Mouse (Mus musculus) adrenal gland, adult 18-20 months (tissue): ENCODE results near the gene Grb2. TPM values are rescaled to one million over a fixed set of nuclear protein-coding genes. Genes with fewer than 3 reads are reported as not detected.
A peak's percentile ranks its signal among the peaks of the same experiment; 100 is the strongest.
"Not testable (repeated sequence)": the region's sequence is repeated elsewhere in the genome, so short reads cannot be mapped to it uniquely, and the experiment has no call there.

Experiments used
- DNase-seq, 2 experiments: peaks; one replicate each; pipeline ENCODE4 v3.0.0; 2021 to 2022; ENCODE audit warnings: low spot score in 2 of 2
- total RNA-seq, 2 experiments: library from RNA; stranded (reverse); gene quantifications; 1 replicate in 1 of 2; 2 replicates in 1 of 2; pipeline ENCODE4 v1.2.3; 2021

The Grb2 gene
- total RNA-seq, 2 experiments from 2014 or later, result 97.2 to 132 TPM

DNA sequence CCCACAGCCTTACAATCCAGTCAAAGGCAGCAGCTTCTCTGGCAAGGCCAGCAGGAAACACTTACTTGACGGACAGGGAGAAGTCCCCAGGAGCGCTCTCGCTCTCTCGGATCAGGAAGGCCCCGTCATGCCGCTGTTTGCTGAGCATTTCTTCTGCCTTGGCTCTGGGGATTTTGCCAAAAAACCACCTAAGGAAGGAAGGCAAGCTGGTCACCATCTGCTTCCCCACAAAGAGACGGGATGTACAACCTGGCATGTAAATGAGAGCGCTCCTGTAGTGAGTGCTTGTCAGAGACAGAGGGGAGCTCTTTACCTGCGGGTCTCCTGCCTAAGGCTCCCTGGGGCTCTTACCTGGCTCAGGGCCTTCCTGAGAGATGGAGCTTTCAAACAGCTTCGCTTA lies 58.7 kb downstream of the Grb2 start:
- no peak for DNase-seq

DNA sequence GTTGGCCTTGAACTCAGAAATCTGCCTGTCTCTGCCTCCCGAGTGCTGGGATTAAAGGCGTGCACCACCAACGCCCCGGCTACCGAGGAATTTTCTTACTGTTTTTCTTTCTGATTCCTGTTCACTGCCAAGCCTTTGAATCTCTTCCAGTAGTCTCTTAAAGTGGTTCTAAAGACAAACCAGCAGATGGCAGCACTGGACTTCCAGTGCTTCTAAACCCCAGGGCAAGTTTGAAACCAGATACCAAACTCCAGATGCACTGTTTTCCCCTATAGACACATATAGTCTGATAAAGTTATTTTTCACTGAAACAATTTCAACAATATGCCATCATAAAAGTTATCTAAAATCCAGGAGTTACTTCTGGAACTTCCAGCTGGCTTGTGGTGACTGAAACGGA lies 60.9 kb downstream of the Grb2 start:
- peak in 1 of 2 experiments; percentile 54 for DNase-seq

DNA sequence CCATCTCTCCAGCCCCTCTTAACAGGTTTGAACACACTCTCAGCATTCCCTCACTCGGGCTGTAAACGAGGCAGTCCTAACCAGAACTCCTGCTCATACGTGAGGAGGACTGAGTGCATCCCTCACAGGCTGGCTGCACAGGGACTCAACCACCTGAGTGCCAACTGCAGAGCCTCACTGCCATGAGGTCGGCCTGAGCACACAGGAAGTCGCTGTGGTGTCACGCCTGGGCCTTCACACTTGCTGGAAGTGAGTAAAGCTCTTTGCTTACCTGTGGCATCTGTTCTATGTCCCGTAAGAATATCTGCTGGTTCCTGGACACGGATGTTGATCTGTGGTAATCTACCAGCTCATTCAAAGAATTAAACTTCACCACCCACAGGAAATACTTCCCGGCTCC lies 62.0 kb downstream of the Grb2 start:
- DNase-seq, result no peak

DNA sequence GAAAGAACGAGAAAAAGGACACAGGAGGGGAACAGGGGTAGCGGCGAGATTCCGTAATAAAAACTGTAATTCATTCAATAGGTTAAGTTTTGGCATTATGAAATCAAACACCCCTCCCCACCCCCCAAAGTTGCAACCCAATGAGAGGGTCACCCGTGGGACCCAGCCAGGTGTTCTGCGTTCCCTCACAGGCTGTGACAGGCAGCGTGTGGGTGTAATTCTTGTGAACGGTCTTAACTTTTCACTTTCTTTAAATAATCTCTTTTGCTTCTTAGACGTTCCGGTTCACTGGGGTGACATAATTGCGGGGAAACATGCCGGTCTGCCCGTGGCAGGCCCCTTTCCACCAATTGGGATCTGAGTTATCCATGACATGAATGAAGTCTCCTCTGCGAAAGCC lies 62.9 kb downstream of the Grb2 start:
- DNase-seq, result not testable (repeated sequence)

DNA sequence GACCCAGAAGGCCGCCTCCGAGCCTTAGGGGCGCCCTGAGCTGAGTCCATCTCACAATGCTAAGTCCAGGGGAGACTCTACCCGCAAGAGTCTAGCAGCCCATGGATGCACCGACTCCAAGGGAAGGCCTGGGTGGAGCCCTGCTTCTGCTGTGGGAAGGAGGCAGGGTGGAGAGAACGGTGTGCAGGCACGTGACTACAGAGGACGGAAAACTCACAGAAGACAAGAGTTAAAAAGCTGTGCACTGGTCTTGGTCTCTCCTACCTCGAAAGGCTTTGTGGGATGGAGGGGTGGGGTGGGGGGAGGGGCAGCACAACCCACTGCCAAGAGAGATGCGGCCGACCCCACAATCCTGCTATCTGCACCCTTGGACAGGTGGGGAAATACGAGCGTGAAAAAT lies 64.1 kb downstream of the Grb2 start:
- no peak for DNase-seq

DNA sequence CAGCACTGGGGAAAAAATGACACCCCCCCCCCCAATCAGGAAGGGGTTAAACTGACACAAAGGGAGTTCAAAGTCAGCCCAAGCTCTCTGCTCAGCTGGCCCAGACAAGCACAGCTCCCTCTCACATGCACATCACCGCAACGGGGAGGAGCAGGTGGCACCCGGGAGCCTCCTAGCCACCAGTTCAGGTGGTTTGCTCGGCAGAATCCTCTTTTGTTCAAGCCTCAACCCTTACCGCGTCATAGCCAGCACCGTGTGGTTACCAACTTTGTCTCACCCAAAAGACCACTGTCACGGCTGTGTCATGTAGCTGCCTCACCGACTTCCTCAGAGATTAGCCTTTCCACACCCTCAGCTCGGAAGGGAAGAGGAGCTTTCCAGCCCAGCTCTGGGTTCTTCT lies 65.1 kb downstream of the Grb2 start:
- no peak for DNase-seq

DNA sequence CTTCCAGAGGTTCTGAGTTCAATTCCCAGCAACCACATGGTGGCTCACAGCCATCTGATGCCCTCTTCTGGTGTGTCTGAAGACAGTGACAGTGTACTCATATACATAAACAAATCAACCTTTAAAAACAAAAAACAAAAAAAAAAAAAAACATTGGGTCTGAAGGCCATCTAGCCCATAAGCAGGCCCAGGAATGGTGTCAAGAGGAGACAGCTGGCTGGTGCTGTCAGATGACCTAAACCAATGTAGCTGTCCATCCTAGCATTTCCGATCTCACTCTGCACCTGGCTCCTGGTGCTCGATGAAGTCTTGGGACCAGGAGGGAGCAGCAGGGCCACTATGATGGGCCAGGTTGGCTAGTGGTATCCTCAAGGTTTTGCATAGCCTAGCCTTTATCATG lies 65.7 kb downstream of the Grb2 start:
- DNase-seq, result no peak

DNA sequence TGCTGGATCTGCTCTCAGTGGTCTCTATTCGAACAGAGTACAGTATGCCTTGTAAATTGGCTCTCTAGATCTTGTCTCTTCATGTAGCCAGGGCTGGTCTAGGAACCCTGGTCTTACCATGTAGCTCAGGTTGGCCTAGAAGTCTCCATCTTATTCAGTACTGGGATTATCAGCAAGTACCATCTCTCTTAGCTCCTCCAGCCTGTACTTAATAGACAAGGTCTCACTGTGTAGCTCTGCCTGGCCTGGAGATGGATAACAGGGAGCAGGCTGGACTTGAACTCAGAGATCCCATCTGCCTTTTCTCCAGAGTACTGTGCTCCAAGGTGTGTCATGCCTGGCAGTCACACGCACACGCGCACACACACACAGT lies 66.7 kb downstream of the Grb2 start:
- DNase-seq, result no peak

DNA sequence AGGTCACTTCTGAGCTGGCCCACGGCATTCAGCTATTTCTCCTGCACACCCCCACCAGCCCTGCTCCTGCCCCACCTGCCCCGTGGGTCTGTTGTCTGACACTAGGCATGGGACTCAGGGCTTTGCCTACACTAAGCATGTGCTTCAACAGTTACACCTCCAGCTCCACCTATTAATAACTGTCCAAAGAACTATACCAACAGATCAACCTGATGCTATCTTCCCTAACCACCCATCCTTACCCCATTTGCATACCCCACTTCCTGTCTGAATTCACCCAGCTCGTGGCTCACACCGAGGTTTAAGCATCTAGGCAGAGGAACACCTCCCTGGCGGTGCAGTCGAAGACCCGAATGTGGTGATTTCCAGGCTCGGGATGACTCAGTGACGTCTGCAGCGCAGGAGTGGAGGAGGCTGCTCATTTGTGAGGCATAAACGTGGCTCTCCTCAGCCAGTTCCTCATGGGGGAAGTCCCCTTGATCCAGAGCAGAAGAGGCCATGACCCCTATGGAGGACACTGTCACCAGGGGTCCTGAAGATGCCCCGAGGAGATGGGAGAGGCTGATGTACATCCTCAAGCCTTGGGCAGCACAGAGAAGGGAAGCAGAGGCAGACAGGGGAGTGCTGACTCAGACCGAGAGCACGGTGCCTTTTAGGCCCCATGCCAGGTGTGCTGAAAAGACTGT lies 67.3 kb downstream of the Grb2 start:
- no peak for DNase-seq

DNA sequence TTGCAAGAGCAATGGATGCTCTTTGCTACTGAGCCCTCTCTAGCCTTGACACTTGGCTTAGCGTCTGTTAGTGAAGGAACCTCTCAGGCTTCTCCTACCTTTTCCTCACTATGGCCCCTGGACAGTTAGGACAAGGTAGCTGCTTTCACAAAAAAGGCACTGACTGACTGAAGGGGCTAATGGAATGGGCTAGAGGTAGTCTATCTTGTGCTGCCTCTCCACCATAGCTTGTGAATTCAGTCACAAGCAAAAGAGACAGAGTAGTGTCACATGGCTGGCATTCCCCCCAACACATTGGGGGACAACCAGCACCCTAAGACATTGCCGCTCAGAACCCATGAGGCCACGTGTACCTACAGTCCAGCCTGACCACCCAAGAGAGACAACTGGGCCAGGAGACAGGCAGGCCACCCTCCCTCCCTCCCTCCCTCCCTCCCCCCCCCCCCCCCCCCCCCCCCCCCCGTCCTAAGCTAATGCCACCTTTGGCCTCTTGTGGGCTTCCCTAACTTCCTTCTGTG lies 68.0 kb downstream of the Grb2 start:
- DNase-seq, result no peak

DNA sequence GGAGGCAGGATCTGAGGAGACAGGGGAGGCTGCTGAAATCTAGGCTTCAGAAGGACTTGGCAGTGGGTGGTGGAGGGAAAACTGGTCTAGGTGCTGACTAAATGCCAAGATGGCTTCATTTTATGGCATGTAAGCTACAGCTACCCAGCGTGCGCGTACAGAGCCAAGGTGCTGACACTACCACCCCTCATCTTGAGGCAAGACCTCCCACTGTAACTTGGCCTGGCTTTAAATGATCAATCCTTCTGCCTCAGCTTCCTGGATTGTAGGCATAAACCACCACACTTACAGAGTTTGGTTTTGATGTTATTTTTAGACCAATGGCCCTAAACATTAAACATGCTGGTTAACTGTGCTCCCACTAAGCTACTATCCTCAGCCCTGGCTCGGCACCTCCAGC lies 68.9 kb downstream of the Grb2 start:
- DNase-seq, result no peak

DNA sequence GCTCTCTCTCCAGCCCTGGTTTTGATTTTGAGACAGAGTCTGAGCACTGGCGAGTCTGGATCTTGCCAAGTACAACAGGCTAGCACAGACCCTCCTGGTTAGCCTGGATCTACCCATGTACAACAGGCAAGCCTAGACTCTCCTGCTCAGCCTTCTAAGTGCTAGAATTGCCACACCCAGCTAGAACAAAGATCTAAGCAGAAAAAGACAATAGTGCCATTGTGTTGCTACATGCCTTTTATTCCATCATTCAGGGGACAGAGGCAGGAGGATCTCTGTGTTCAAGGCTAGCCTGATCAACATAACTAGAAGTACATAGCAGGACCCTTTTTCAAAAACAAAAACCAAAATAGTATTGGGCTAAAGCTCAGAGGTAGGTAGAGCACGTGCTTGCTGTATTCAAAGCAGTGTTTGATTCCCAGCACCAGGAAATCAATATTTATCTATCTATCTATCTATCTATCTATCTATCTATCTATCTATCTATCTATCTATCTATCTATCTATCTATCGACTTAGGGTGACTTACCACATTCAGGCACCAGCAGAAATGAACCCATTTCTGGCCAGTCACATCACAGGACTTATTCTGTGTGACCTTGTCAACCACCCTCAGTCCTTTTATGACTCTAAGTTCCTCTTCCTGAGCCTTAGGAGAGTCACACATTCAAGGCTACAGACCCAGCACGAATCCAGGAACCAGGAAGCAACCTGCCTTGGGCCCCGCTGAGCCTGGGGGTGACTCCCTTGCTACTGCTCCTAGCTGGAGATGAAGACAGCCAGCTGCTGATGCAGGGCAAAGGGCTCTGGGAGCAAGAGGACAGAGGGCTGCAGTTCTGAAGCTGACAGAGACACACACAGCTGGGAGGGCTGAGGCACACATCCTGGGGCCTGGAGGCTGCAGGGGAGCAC lies 69.6 kb downstream of the Grb2 start:
- no peak for DNase-seq

DNA sequence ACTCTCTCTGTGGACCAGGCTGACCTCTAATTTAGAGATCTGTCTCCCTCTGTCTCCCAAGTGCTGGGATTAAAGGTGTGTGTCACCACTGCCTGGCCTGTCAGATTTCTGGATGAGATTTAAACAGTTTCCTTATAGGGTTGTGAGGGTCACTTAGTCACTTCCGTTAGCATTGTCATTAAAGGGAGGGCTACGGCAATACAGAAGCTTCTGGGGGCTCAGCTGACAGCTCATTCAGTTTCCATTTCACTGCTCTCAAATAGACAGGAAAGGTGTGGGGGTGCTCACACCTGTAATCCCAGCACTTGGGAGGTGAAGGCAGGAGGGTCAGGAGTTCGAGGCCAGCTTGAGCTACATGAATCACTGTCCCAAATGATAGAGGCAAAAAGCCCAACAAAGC lies 71.4 kb downstream of the Grb2 start:
- no peak for DNase-seq

DNA sequence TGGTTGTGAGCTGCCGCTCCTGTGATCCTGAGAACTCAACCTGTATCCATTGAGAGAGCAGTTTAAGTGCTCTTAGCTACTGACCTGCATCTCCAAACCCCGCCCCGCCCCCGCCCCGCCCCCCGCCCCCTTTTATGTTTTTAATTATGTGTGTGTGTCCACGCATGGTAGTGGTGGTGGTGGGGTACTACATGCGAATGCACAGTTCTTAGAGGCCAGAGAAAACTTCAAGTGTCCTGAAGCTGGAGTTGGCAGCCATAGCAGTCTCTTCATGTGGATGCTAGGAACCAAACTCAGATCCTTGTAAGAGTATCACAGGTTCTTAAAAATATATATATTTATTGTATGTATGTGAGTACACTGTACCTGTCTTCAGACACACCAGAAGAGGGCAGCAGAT lies 72.9 kb downstream of the Grb2 start:
- DNase-seq, result no peak

DNA sequence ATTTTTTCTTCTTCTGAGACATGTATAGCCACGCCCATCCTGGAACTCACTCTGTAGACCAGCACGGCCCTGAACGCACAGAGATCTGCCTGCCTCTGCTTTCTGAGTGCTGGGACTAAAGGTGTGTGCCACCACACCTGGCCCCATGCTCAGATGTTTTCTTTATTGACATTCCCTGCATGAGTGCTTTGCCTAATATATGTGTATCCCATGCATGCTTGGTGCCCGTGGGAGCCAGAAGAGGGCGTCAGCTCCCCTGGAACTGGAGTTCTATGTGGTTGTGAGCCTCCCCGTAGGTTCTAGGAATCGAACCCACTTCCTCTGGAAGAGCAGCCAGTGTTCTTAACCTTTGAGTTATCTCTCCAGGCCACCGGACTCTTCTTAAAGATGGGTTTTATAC lies 73.4 kb downstream of the Grb2 start:
- DNase-seq, result no peak

DNA sequence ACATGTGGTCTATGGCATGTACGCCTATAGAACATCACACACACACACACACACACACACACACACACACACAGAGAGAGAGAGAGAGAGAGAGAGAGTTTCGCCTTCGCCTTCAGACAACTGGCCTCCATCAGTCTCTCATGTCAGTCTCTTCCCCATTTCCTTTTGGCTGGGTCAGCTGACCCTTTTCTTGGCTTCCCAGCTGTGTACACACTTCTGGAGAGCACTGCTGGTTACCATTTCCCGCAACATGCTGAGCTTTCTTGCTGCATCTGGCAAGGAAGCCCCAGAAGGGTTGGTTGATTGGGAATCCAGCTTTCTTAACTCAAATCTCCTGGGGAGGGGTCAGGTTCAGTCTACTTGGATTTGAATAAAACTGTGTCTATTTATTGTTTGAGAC lies 74.3 kb downstream of the Grb2 start:
- DNase-seq, result no peak

DNA sequence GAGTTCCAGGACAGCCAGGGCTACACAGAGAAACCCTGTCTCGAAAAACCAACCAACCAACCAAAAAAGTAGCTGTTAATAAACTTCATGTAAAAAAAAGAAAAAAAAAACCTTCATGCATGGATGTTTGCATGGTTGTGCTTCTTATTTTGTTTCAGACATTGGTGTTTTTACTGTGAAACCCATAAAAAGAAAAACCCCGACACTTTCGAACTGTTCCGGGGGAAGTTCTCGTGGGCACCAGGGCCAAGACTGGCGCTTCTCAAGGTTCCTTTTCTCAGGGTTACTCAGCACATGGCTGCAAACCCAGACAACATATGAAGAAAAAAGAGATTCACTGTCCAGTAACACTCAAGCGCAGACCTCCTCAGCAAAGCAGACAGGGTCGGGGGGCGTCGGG lies 75.5 kb downstream of the Grb2 start:
- no peak for DNase-seq

DNA sequence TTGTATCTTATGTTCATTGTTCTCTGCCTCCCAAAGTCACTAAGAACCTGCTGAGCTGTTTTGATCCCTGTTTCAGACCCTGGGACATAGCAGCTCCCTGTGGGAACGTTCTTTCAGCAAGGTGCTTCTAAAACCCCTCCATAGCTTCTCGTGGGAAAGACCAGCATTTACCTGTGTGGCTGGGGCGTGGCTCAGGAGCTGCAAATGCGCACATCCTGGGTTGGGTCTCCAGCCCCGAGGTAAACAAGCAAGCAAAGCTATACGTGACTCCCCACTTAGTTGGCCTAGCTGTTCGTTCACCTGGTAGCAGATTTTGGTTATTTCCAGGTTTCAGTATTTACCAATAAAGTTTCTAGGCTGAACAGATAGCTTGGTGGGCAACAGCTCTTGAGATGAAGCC lies 76.2 kb downstream of the Grb2 start:
- no peak for DNase-seq

DNA sequence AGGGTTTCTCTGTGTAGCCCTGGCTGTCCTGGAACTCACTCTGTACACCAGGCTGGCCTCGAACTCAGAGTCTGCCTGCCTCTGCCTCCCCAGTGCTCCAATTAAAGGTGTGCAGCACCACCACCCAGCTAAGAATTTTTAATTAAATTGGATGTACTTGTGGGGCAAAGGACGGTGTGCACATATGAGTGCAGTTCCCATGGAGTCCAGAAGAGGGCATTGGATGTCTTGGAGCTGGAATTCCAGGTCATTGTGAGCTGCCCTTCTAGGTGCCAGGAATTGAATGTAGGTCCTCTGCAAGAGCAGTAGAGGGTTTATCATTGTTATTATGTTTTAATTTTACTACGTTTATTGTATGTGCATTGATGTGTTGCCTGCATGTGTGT lies 76.9 kb downstream of the Grb2 start:
- no peak for DNase-seq

DNA sequence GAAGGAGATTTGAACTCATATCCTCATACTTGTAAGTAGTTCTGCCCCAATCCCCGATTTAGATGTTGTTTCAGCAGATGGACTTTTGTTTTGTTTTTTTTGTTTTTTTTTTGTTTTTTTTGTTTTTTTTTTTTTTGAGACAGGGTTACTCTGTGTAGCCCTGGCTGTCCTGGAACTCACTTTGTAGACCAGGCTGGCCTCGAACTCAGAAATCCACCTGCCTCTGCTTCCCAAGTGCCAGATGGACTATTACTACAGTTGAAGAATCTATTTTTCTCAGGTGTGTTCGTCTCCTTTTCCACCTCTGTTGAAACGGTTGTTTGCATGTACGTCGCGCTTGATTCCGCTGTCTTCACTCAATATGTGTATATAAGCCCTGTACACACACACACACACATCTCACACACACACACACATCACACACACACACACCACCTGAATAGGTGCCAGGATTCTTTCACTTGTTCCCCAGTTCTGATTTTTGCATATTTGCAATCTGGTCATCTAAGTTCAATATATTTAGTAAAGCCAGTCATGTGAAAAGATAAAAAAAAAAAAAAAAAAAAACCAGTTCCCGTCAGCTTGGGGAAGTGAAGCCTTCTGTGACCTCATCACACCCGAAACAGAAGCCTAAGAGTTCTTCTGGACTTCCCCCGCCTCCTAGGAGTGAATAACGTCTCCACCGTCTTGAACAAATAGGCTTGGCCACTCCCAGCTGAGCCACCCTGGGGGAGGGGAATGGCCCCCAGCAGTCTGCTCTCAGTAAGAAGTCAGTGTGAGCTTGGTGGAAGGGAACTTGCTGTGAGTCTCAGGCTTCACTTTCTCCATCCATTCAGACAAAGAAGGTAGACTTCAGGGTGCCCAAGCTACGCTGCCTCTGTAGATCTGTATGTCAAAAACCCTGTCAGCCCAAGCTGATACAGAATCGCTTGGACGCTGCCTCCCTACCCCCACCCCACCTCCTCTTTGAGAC lies 77.6 kb downstream of the Grb2 start:
- no peak for DNase-seq
